13 mouse cellular contexts compared by ENCODE assay signal in the genomic region with DNA sequence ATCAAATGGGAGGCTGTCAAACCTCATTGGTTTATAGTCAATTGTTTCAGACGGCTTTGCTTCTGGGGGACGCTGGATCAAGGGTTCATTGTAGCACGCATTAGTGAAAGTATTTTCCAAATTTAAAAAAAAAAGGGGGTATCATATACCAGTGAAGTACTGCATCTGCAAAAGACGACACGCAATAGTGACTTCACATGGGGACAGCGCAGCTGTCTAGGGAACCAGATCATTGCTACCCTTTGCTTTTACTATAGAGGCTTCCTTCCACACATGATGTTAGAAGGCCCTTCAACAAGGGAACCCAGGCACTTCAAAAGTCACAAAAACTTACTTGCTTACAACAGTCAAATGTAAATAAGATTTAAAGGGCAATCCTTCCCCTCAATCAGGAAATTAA.
A peak's percentile ranks its signal among the peaks of the same experiment; 100 is the strongest.
DNase-seq lines count a peak whose midpoint lies in the region; ATAC-seq lines count a peak whose summit lies in the region.
"Had no signal": no experiment of that assay in that cellular context is flagged by ENCODE, and none has a peak within 500 bp of the region (broad histone marks: within the 10 kb centered on the region; RNA-seq: fewer than 3 reads in every experiment).

No protein-coding gene starts in this region.

- no peaks in the 10 kb centered on the region for H3K9me3 ChIP-seq in midbrain, embryonic 11.5 days (ENCODE audit: control insufficient read depth, low read length)
- H3K9me3 ChIP-seq in midbrain, embryonic 16.5 days (replicated peaks; ENCODE audit: control insufficient read depth, low read length, poor library complexity, severe bottlenecking) = no peaks in the 10 kb centered on the region
- no peaks in the 10 kb centered on the region for H3K9me3 ChIP-seq in forebrain, embryonic 13.5 days (replicated peaks)
- H3K9me3 ChIP-seq in hindbrain, embryonic 14.5 days (ENCODE audit: control insufficient read depth, low read length) = no peaks in the 10 kb centered on the region
- H3K9me3 ChIP-seq: lung, embryonic 15.5 days had no signal

- intact Hi-C loops in left cerebral cortex, postnatal 4 days (cut with DNase I) = loop anchor here (10.0 kb wide), 1 partner anchor 202 kb away; no protein-coding TSS in a partner anchor

- DNase-seq in midbrain, embryonic 11.5 days (ENCODE audit: low spot score, missing footprints) = peak; percentile 81
- DNase-seq in hindbrain, embryonic 14.5 days (ENCODE audit: low spot score) = no peak
- DNase-seq in kidney, postnatal 4 days = no peak
- DNase-seq in yolk sac, embryonic 10.5 days (ENCODE audit: low spot score) = no peak
- no peak for DNase-seq in left cerebral cortex, postnatal 4 days
- DNase-seq: adrenal gland, postnatal 36 days; cerebellum, adult 9-10 months; right cerebral cortex, postnatal 4 days had no signal

- WGBS in midbrain, embryonic 11.5 days = 70% methylated on average over 6 of the region's 6 CpGs
- 56% methylated on average over 6 of the region's 6 CpGs for WGBS in midbrain, embryonic 16.5 days
- WGBS in forebrain, embryonic 13.5 days = 46% methylated on average over 6 of the region's 6 CpGs
- 53% methylated on average over 6 of the region's 6 CpGs for WGBS in hindbrain, embryonic 14.5 days

- no peak for ATAC-seq in midbrain, embryonic 11.5 days (ENCODE audit: low FRiP score)
- no peak for ATAC-seq in midbrain, embryonic 16.5 days
- ATAC-seq in forebrain, embryonic 13.5 days = no peak
- ATAC-seq in hindbrain, embryonic 14.5 days (ENCODE audit: low FRiP score) = no peak
- ATAC-seq: inflammation-experienced regulatory T-cells, adult 6 months had no signal

- no peaks in the 10 kb centered on the region for H3K27me3 ChIP-seq in midbrain, embryonic 11.5 days (ENCODE audit: control insufficient read depth, insufficient read depth, low read length)
- no peaks in the 10 kb centered on the region for H3K27me3 ChIP-seq in midbrain, embryonic 16.5 days (ENCODE audit: control insufficient read depth, insufficient read depth, low read depth, low read length)
- no peaks in the 10 kb centered on the region for H3K27me3 ChIP-seq in forebrain, embryonic 13.5 days
- H3K27me3 ChIP-seq in hindbrain, embryonic 14.5 days (ENCODE audit: control insufficient read depth, insufficient read depth, low read length) = no peaks in the 10 kb centered on the region
- H3K27me3 ChIP-seq: lung, embryonic 15.5 days had no signal

- H3K4me2 ChIP-seq in midbrain, embryonic 11.5 days = no peak overlapping the region
- H3K4me2 ChIP-seq in midbrain, embryonic 16.5 days (ENCODE audit: low read length) = no peak overlapping the region
- no peak overlapping the region for H3K4me2 ChIP-seq in forebrain, embryonic 13.5 days
- no peak overlapping the region for H3K4me2 ChIP-seq in hindbrain, embryonic 14.5 days (replicated peaks)
- H3K4me2 ChIP-seq: liver, embryonic 11.5 days; lung, embryonic 15.5 days had no signal

- H3K27ac ChIP-seq in midbrain, embryonic 11.5 days (ENCODE audit: low read depth, low read length) = 0 out of 2 replicates have a peak overlapping the region, but pooled peaks have one; percentile 1
- no peak overlapping the region for H3K27ac ChIP-seq in midbrain, embryonic 16.5 days (ENCODE audit: low read length)
- H3K27ac ChIP-seq in forebrain, embryonic 13.5 days = peak overlapping the region; percentile 6; the same call in 1 of the 2 replicates
- H3K27ac ChIP-seq in hindbrain, embryonic 14.5 days = peak overlapping the region; percentile 83

- H3K36me3 ChIP-seq in midbrain, embryonic 11.5 days (ENCODE audit: control insufficient read depth, insufficient read depth, low read length) = 0 out of 2 replicates have a peak, but pooled peaks cover 2% of the 10 kb centered on the region
- H3K36me3 ChIP-seq in midbrain, embryonic 16.5 days (ENCODE audit: control insufficient read depth, insufficient read depth, low read length) = no peaks in the 10 kb centered on the region
- H3K36me3 ChIP-seq in forebrain, embryonic 13.5 days (ENCODE audit: poor library complexity, severe bottlenecking) = peaks cover 19% of the 10 kb centered on the region
- H3K36me3 ChIP-seq in hindbrain, embryonic 14.5 days (replicated peaks; ENCODE audit: control insufficient read depth, insufficient read depth) = peaks cover 3% of the 10 kb centered on the region; the same call in 1 of the 2 replicates

- H3K4me3 ChIP-seq in midbrain, embryonic 11.5 days (ENCODE audit: low read depth, low read length) = no peak overlapping the region
- H3K4me3 ChIP-seq in midbrain, embryonic 16.5 days (ENCODE audit: low read depth, low read length) = no peak overlapping the region
- H3K4me3 ChIP-seq in forebrain, embryonic 13.5 days = no peak overlapping the region
- H3K4me3 ChIP-seq in hindbrain, embryonic 14.5 days (replicated peaks; ENCODE audit: low read length) = no peak overlapping the region
- H3K4me3 ChIP-seq: lung, embryonic 15.5 days had no signal

- H3K4me1 ChIP-seq in midbrain, embryonic 11.5 days (ENCODE audit: control insufficient read depth, insufficient read depth, low read length) = peaks cover 27% of the 10 kb centered on the region
- H3K4me1 ChIP-seq in midbrain, embryonic 16.5 days (ENCODE audit: control insufficient read depth, insufficient read depth, low read length) = peaks cover 11% of the 10 kb centered on the region
- H3K4me1 ChIP-seq in forebrain, embryonic 13.5 days = peaks cover 56% of the 10 kb centered on the region
- peaks cover 35% of the 10 kb centered on the region for H3K4me1 ChIP-seq in hindbrain, embryonic 14.5 days (replicated peaks; ENCODE audit: control insufficient read depth, insufficient read depth, low read length)

- no peak overlapping the region for H3K9ac ChIP-seq in midbrain, embryonic 11.5 days (ENCODE audit: low read length)
- no peak overlapping the region for H3K9ac ChIP-seq in midbrain, embryonic 16.5 days (ENCODE audit: low read depth, low read length)
- H3K9ac ChIP-seq in forebrain, embryonic 13.5 days = no peak overlapping the region
- no peak overlapping the region for H3K9ac ChIP-seq in hindbrain, embryonic 14.5 days
- H3K9ac ChIP-seq: lung, embryonic 15.5 days had no signal
